Mouse (Mus musculus): ENCODE data around the gene Pced1b. TPM values are rescaled to one million over a fixed set of nuclear protein-coding genes. Genes with fewer than 3 reads are reported as not detected.
A peak's percentile ranks its signal among the peaks of the same experiment; 100 is the strongest.

Gene Pced1b
- polyA plus RNA-seq, 1 experiment from 2014 or later, result 3.6 TPM

- Histone ChIP-seq H3K27ac (replicated peaks; ENCODE audit: low read depth, low read length) (no peak overlapping the region), H3K36me3 (ENCODE audit: control insufficient read depth, insufficient read depth, low read length) (no peaks in the 10 kb centered on the region), H3K9me3 (ENCODE audit: control insufficient read depth, low read length) (no peaks in the 10 kb centered on the region), H3K4me2 (ENCODE audit: low read depth, low read length) (no peak overlapping the region), H3K4me1 (ENCODE audit: control insufficient read depth, insufficient read depth, low read length) (peaks cover 2% of the 10 kb centered on the region; the same call in 1 of the 2 replicates), H3K4me3 (ENCODE audit: low read depth, low read length) (no peak overlapping the region), H3K9ac (ENCODE audit: low read depth, low read length) (no peak overlapping the region), H3K27me3 (replicated peaks; ENCODE audit: control insufficient read depth, insufficient read depth, low read length) (no peaks in the 10 kb centered on the region)
- 52% methylated on average over 10 of the region's 10 CpGs for WGBS
- ATAC-seq (ENCODE audit: low read depth) (no peak), DNase-seq (ENCODE audit: low spot score) (peak; percentile 11)
These were observed 39.8 kb downstream of the Pced1b start for GRCm38 (mm10) chr15:97286731-97287130.

GRCm38 (mm10) chr15:97287436-97288143 is 40.7 kb downstream of the Pced1b start:
- Histone ChIP-seq H3K4me3 (ENCODE audit: low read depth, low read length) (no peak overlapping the region), H3K9me3 (ENCODE audit: control insufficient read depth, low read length) (no peaks in the 10 kb centered on the region), H3K36me3 (ENCODE audit: control insufficient read depth, insufficient read depth, low read length) (no peaks in the 10 kb centered on the region), H3K27ac (replicated peaks; ENCODE audit: low read depth, low read length) (no peak overlapping the region), H3K4me1 (ENCODE audit: control insufficient read depth, insufficient read depth, low read length) (peaks cover 3% of the 10 kb centered on the region; the same call in 1 of the 2 replicates), H3K9ac (ENCODE audit: low read depth, low read length) (no peak overlapping the region), H3K4me2 (ENCODE audit: low read depth, low read length) (no peak overlapping the region), H3K27me3 (replicated peaks; ENCODE audit: control insufficient read depth, insufficient read depth, low read length) (no peaks in the 10 kb centered on the region)
- ATAC-seq (ENCODE audit: low read depth) (no peak), DNase-seq (ENCODE audit: low spot score) (no peak)
- 93% methylated on average over 5 of the region's 5 CpGs for WGBS

DNA sequence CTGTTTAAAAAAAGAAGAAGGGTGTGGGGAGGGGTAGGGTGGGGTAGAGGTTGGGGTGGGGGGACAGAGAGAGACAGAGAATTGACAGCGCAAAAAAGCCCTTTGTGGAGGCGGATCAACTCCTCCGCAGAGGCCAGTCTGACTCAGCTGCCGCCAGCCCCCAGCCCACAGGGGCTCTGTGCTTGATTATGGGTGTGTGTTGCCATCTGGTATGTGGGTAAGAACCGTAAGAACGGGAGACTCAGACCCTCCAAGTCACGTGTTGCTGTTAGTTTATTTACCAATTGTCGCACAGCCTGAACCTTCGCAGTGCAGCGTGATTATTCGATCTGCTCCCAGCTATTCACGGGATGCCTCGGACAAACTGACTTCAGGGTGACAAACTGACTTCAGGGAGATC is 41.8 kb downstream of the Pced1b start:
- H3K4me3 ChIP-seq (ENCODE audit: low read depth, low read length), result no peak overlapping the region
- no peaks in the 10 kb centered on the region for H3K9me3 ChIP-seq (ENCODE audit: control insufficient read depth, low read length)
- WGBS, result 62% methylated on average over 13 of the region's 13 CpGs
- peak; percentile 15 for DNase-seq (ENCODE audit: low spot score)
- H3K27me3 ChIP-seq (replicated peaks; ENCODE audit: control insufficient read depth, insufficient read depth, low read length), result no peaks in the 10 kb centered on the region
- ATAC-seq (ENCODE audit: low read depth), result no peak
- no peak overlapping the region for H3K27ac ChIP-seq (replicated peaks; ENCODE audit: low read depth, low read length)
- H3K36me3 ChIP-seq (ENCODE audit: control insufficient read depth, insufficient read depth, low read length), result no peaks in the 10 kb centered on the region
- H3K4me1 ChIP-seq (ENCODE audit: control insufficient read depth, insufficient read depth, low read length), result peaks cover 3% of the 10 kb centered on the region; the same call in 1 of the 2 replicates
- no peak overlapping the region for H3K4me2 ChIP-seq (ENCODE audit: low read depth, low read length)
- H3K9ac ChIP-seq (ENCODE audit: low read depth, low read length), result no peak overlapping the region

DNA sequence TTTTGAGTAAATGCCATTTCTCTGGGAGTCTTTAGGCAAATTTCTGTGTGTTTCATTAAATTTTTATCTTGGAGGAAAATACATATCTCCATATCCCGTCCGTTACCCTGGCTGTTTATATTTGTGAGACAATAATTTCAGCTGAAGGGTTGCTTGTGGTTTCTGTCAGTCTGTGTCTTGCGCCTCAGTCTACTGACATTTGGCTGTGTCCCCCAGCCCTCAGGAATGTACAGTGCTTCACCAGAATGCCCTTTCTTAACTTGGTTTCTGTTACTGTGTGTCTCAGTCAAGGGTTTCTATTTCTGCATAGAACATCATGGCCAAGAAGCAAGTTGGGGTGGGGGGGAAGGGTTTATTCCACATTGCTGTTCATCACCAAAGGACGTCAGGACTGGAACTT is 42.3 kb downstream of the Pced1b start:
- no peaks in the 10 kb centered on the region for H3K27me3 ChIP-seq (replicated peaks; ENCODE audit: control insufficient read depth, insufficient read depth, low read length)
- H3K27ac ChIP-seq (replicated peaks; ENCODE audit: low read depth, low read length), result no peak overlapping the region
- H3K36me3 ChIP-seq (ENCODE audit: control insufficient read depth, insufficient read depth, low read length), result no peaks in the 10 kb centered on the region
- DNase-seq (ENCODE audit: low spot score) (no peak), ATAC-seq (ENCODE audit: low read depth) (no peak)
- H3K9me3 ChIP-seq (ENCODE audit: control insufficient read depth, low read length), result no peaks in the 10 kb centered on the region
- H3K9ac ChIP-seq (ENCODE audit: low read depth, low read length), result no peak overlapping the region
- 68% methylated on average over 4 of the region's 4 CpGs for WGBS
- peaks cover 3% of the 10 kb centered on the region; the same call in 1 of the 2 replicates for H3K4me1 ChIP-seq (ENCODE audit: control insufficient read depth, insufficient read depth, low read length)
- H3K4me2 ChIP-seq (ENCODE audit: low read depth, low read length), result no peak overlapping the region
- H3K4me3 ChIP-seq (ENCODE audit: low read depth, low read length), result no peak overlapping the region

- WGBS, result 87% methylated on average over 6 of the region's 6 CpGs
- Histone ChIP-seq H3K9me3 (ENCODE audit: control insufficient read depth, low read length) (no peaks in the 10 kb centered on the region), H3K4me3 (ENCODE audit: low read depth, low read length) (no peak overlapping the region), H3K27me3 (replicated peaks; ENCODE audit: control insufficient read depth, insufficient read depth, low read length) (no peaks in the 10 kb centered on the region), H3K9ac (ENCODE audit: low read depth, low read length) (no peak overlapping the region), H3K27ac (replicated peaks; ENCODE audit: low read depth, low read length) (no peak overlapping the region), H3K4me2 (ENCODE audit: low read depth, low read length) (no peak overlapping the region), H3K36me3 (ENCODE audit: control insufficient read depth, insufficient read depth, low read length) (no peaks in the 10 kb centered on the region), H3K4me1 (ENCODE audit: control insufficient read depth, insufficient read depth, low read length) (peaks cover 3% of the 10 kb centered on the region; the same call in 1 of the 2 replicates)
- DNase-seq (ENCODE audit: low spot score), result no peak
- ATAC-seq (ENCODE audit: low read depth), result no peak
These were observed 43.4 kb downstream of the Pced1b start for GRCm38 (mm10) chr15:97290351-97290750.

- H3K27ac ChIP-seq (replicated peaks; ENCODE audit: low read depth, low read length), result no peak overlapping the region
- no peak overlapping the region for H3K4me3 ChIP-seq (ENCODE audit: low read depth, low read length)
- H3K4me1 ChIP-seq (ENCODE audit: control insufficient read depth, insufficient read depth, low read length), result peaks cover 3% of the 10 kb centered on the region; the same call in 1 of the 2 replicates
- H3K36me3 ChIP-seq (ENCODE audit: control insufficient read depth, insufficient read depth, low read length), result no peaks in the 10 kb centered on the region
- 0 out of 2 replicates have a peak, but pooled peaks have one; percentile 63 for ATAC-seq (ENCODE audit: low read depth)
- DNase-seq (ENCODE audit: low spot score), result peak; percentile 65
- H3K9ac ChIP-seq (ENCODE audit: low read depth, low read length), result no peak overlapping the region
- 66% methylated on average over 21 of the region's 21 CpGs for WGBS
- no peaks in the 10 kb centered on the region for H3K9me3 ChIP-seq (ENCODE audit: control insufficient read depth, low read length)
- no peaks in the 10 kb centered on the region for H3K27me3 ChIP-seq (replicated peaks; ENCODE audit: control insufficient read depth, insufficient read depth, low read length)
- H3K4me2 ChIP-seq (ENCODE audit: low read depth, low read length), result no peak overlapping the region
These were observed 44.6 kb downstream of the Pced1b start for GRCm38 (mm10) chr15:97291291-97292050.

GRCm38 (mm10) chr15:97307935-97308334 is 61.0 kb downstream of the Pced1b start:
- no peaks in the 10 kb centered on the region for H3K36me3 ChIP-seq (ENCODE audit: control insufficient read depth, insufficient read depth, low read length)
- ATAC-seq (ENCODE audit: low read depth), result no peak
- H3K4me2 ChIP-seq (ENCODE audit: low read depth, low read length), result no peak overlapping the region
- no peaks in the 10 kb centered on the region for H3K27me3 ChIP-seq (replicated peaks; ENCODE audit: control insufficient read depth, insufficient read depth, low read length)
- H3K4me1 ChIP-seq (ENCODE audit: control insufficient read depth, insufficient read depth, low read length), result no peaks in the 10 kb centered on the region
- no peak overlapping the region for H3K4me3 ChIP-seq (ENCODE audit: low read depth, low read length)
- no peak overlapping the region for H3K27ac ChIP-seq (replicated peaks; ENCODE audit: low read depth, low read length)
- H3K9me3 ChIP-seq (ENCODE audit: control insufficient read depth, low read length), result no peaks in the 10 kb centered on the region
- no peak for DNase-seq (ENCODE audit: low spot score)
- 68% methylated on average over 9 of the region's 9 CpGs for WGBS
- H3K9ac ChIP-seq (ENCODE audit: low read depth, low read length), result no peak overlapping the region

GRCm38 (mm10) chr15:97309533-97309932 is 62.6 kb downstream of the Pced1b start:
- no peaks in the 10 kb centered on the region for H3K4me1 ChIP-seq (ENCODE audit: control insufficient read depth, insufficient read depth, low read length)
- no peak overlapping the region for H3K4me3 ChIP-seq (ENCODE audit: low read depth, low read length)
- no peak overlapping the region for H3K4me2 ChIP-seq (ENCODE audit: low read depth, low read length)
- 91% methylated on average over 2 of the region's 2 CpGs for WGBS
- DNase-seq (ENCODE audit: low spot score) (no peak), ATAC-seq (ENCODE audit: low read depth) (no peak)
- H3K9ac ChIP-seq (ENCODE audit: low read depth, low read length), result no peak overlapping the region
- H3K27ac ChIP-seq (replicated peaks; ENCODE audit: low read depth, low read length), result no peak overlapping the region
- no peaks in the 10 kb centered on the region for H3K36me3 ChIP-seq (ENCODE audit: control insufficient read depth, insufficient read depth, low read length)
- no peaks in the 10 kb centered on the region for H3K9me3 ChIP-seq (ENCODE audit: control insufficient read depth, low read length)
- H3K27me3 ChIP-seq (replicated peaks; ENCODE audit: control insufficient read depth, insufficient read depth, low read length), result no peaks in the 10 kb centered on the region

All from embryonic facial prominence, embryonic 14.5 days (tissue).